Mouse (Mus musculus): ENCODE measurements around the gene Nap1l5. TPM values are rescaled to one million over a fixed set of nuclear protein-coding genes. Genes with fewer than 3 reads are reported as not detected.

Nap1l5 gene
- polyA plus RNA-seq, 1 experiment from 2014 or later: 0.83 TPM

- no peaks in the 10 kb centered on the region for H3K9me3 ChIP-seq (replicated peaks; ENCODE audit: low read length)
- DNase-seq (ENCODE audit: low spot score) (no peak), ATAC-seq (replicated peaks; ENCODE audit: low FRiP score, low read depth) (no peak)
- no peaks in the 10 kb centered on the region for H3K27me3 ChIP-seq (ENCODE audit: insufficient read depth, low read length)
- H3K4me3 ChIP-seq (replicated peaks; ENCODE audit: low read depth, low read length): no peak overlapping the region
- H3K9ac ChIP-seq (ENCODE audit: low read depth, low read length): no peak overlapping the region
- H3K4me2 ChIP-seq (ENCODE audit: low read length): no peak overlapping the region
- WGBS: 81% methylated on average over 2 of the region's 2 CpGs
- no peak overlapping the region for H3K27ac ChIP-seq
- no peaks in the 10 kb centered on the region for H3K4me1 ChIP-seq (replicated peaks; ENCODE audit: insufficient read depth, low read length)
- TF ChIP-seq CTCF (IDR thresholded peaks at IDR 0.05; ENCODE audit: low read depth): no peak
- H3K36me3 ChIP-seq (ENCODE audit: insufficient read depth, low read length): no peaks in the 10 kb centered on the region
Measured at GRCm38 (mm10) chr6:58856494-58856893, 50.4 kb downstream of the Nap1l5 start.

- Histone ChIP-seq H3K27me3 (ENCODE audit: insufficient read depth, low read length) (no peaks in the 10 kb centered on the region), H3K9me3 (replicated peaks; ENCODE audit: low read length) (no peaks in the 10 kb centered on the region), H3K4me1 (replicated peaks; ENCODE audit: insufficient read depth, low read length) (no peaks in the 10 kb centered on the region), H3K9ac (ENCODE audit: low read depth, low read length) (no peak overlapping the region), H3K27ac (no peak overlapping the region), H3K4me3 (replicated peaks; ENCODE audit: low read depth, low read length) (no peak overlapping the region), H3K36me3 (ENCODE audit: insufficient read depth, low read length) (no peaks in the 10 kb centered on the region), H3K4me2 (ENCODE audit: low read length) (no peak overlapping the region)
- WGBS: 92% methylated on average over 10 of the region's 10 CpGs
- no peak for ATAC-seq (replicated peaks; ENCODE audit: low FRiP score, low read depth)
- TF ChIP-seq CTCF (IDR thresholded peaks at IDR 0.05; ENCODE audit: low read depth): no peak
- no peak for DNase-seq (ENCODE audit: low spot score)
Measured at GRCm38 (mm10) chr6:58855676-58856367, 51.1 kb downstream of the Nap1l5 start.

Other genes starting within 250 kb of the Nap1l5 start
- 11.8 and 12.7 TPM in 2 replicates for gene Herc3, start 75.6 kb downstream of the Nap1l5 start, polyA plus RNA-seq (2015; fragmentation: Nextera tagmentation; extraction: Ambion mirVana)
- 13.5 and 15.9 TPM in 2 replicates for gene Fam13a, start 117.5 kb upstream of the Nap1l5 start, polyA plus RNA-seq (2015; fragmentation: Nextera tagmentation; extraction: Ambion mirVana)